Mouse (Mus musculus) spleen, adult 2 months (tissue): ENCODE results near the gene Sipa1l2. TPM values are rescaled to one million over a fixed set of nuclear protein-coding genes. Genes with fewer than 3 reads are reported as not detected.

ENCODE experiments used
- DNase-seq, 2 experiments: peaks; one replicate each; pipeline versions ENCODE4 v3.0.0 to v3.0.0-alpha.2; 2012 to 2021; ENCODE audit warnings: low spot score in 2 of 2, low read depth in 1 of 2
- H3K27ac ChIP-seq: fragments of 200-500 bp; 2 replicates; pipeline ENCODE4 v1.5.1; 2012; ENCODE audit warnings: low read length, inconsistent platforms; ENCODE audit not compliant: insufficient read depth
- H3K27me3 ChIP-seq: fragments of 200-500 bp; 2 replicates; pipeline ENCODE4 v1.6.1; 2012; ENCODE audit warnings: mild to moderate bottlenecking, moderate library complexity, low read length, inconsistent platforms; ENCODE audit not compliant: control insufficient read depth, insufficient read depth
- H3K36me3 ChIP-seq: fragments of 200-500 bp; 2 replicates; pipeline ENCODE4 v1.6.1; 2012; ENCODE audit warnings: mild to moderate bottlenecking, low read length, inconsistent platforms; ENCODE audit not compliant: control insufficient read depth, insufficient read depth
- H3K4me1 ChIP-seq: fragments of 200-500 bp; 2 replicates; pipeline ENCODE4 v1.6.1; 2011; ENCODE audit warnings: inconsistent platforms; ENCODE audit not compliant: control insufficient read depth, insufficient read depth, insufficient read length
- H3K4me3 ChIP-seq: fragments of 200-500 bp; 2 replicates; pipeline ENCODE4 v1.5.1; 2011; ENCODE audit warnings: mild to moderate bottlenecking, inconsistent platforms; ENCODE audit not compliant: insufficient read depth, insufficient read length; ENCODE audit errors: extremely low read depth
- CTCF ChIP-seq: fragments of 200-500 bp; IDR thresholded peaks from 2 replicates; pipeline ENCODE4 v1.5.1; 2011; ENCODE audit warnings: mild to moderate bottlenecking, inconsistent platforms; ENCODE audit not compliant: insufficient read depth, insufficient read length, insufficient replicate concordance; ENCODE audit errors: extremely low read depth
- POLR2A ChIP-seq: fragments of 200-500 bp; IDR thresholded peaks from 2 replicates; pipeline ENCODE4 v1.6.1; 2011; ENCODE audit warnings: low read depth, low read length, inconsistent platforms
- WGBS: fragments of 180-500 bp; shearing (Covaris S2); methylation state at CpG from one replicate; pipeline ENCODE4 v1.1.7; 2018; 5-methylcytosine and 5-hydroxymethylcytosine counted together
- polyA plus RNA-seq: library from polyadenylated mRNA; depleted of rRNA; stranded (reverse); fragments of >200 nt; gene quantifications from 2 replicates; pipeline ENCODE4 v1.2.3, GENCODE M21; 2012

Gene Sipa1l2
- polyA plus RNA-seq, 1 experiment, result 9.7 TPM

DNA sequence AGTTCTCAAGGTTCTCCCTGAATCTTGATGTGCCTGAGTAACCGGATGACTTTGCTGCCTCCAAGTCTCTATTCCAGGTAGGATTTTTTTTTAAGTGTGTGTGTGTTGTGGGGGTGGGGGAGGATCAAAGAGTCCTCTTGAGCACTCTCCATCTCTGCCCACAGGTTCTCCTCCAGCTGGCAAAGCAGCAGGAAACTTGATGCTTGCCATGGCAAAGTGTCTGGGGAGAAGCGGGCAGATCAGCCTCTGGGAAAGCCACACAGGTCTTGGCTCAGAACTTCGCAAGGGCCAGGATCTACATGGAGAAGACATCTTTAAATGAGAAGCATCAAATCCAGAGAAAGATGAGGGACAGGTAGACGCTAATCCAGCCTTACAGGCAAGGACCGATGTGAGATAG, 10.8 kb upstream of the Sipa1l2 start:
- DNase-seq, result no peak
- WGBS, result 90% methylated on average over 5 of the region's 5 CpGs
- Histone ChIP-seq H3K36me3 (no peaks in the 10 kb centered on the region), H3K4me1 (no peaks in the 10 kb centered on the region), H3K4me3 (no peak overlapping the region), H3K27me3 (no peaks in the 10 kb centered on the region), H3K27ac (no peak overlapping the region)
- no peak for TF ChIP-seq CTCF
- no peak for TF ChIP-seq POLR2A

DNA sequence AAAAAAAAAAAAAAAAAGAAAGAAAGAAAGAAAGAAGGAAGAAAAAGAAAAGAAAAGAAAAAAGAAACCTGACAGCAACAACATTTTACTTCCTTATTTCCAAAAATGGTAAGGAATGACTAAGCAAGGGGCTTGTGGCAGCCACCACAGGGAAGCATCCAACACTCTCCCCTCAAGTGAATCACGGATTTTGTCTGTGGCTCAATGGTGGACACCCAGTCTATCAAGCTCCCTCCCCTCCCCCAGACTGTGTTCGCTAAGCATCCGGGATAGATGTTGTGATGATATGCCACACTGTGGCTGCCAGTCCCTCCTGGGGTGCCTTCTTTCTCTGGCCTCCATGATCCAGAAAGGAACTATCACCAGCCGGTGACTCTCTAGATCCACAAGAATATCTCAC, 6.5 kb upstream of the Sipa1l2 start:
- no peaks in the 10 kb centered on the region for H3K36me3 ChIP-seq
- 64% methylated on average over 4 of the region's 4 CpGs for WGBS
- H3K4me1 ChIP-seq, result no peaks in the 10 kb centered on the region
- no peak overlapping the region for H3K27ac ChIP-seq
- no peaks in the 10 kb centered on the region for H3K27me3 ChIP-seq
- H3K4me3 ChIP-seq, result no peak overlapping the region
- no peak for TF ChIP-seq CTCF
- no peak for TF ChIP-seq POLR2A
- DNase-seq, result no peak

GRCm38 (mm10) chr8:125574280-125574679, 4.7 kb upstream of the Sipa1l2 start:
- H3K36me3 ChIP-seq, result no peaks in the 10 kb centered on the region
- no peak overlapping the region for H3K27ac ChIP-seq
- TF ChIP-seq CTCF (peak; percentile 37; the same call in 1 of the 2 replicates), POLR2A (no peak)
- H3K4me1 ChIP-seq, result peaks cover 5% of the 10 kb centered on the region; the same call in 1 of the 2 replicates
- DNase-seq, result no peak
- no peak overlapping the region for H3K4me3 ChIP-seq
- 22% methylated on average over 4 of the region's 4 CpGs for WGBS
- no peaks in the 10 kb centered on the region for H3K27me3 ChIP-seq

GRCm38 (mm10) chr8:125572246-125572645, 2.6 kb upstream of the Sipa1l2 start:
- H3K27me3 ChIP-seq, result no peaks in the 10 kb centered on the region
- WGBS, result 94% methylated on average over 4 of the region's 4 CpGs
- H3K4me3 ChIP-seq, result no peak overlapping the region
- peaks cover 8% of the 10 kb centered on the region; the same call in 1 of the 2 replicates for H3K4me1 ChIP-seq
- H3K36me3 ChIP-seq, result no peaks in the 10 kb centered on the region
- DNase-seq, result no peak
- no peak for TF ChIP-seq POLR2A
- TF ChIP-seq CTCF, result no peak
- H3K27ac ChIP-seq, result no peak overlapping the region

DNA sequence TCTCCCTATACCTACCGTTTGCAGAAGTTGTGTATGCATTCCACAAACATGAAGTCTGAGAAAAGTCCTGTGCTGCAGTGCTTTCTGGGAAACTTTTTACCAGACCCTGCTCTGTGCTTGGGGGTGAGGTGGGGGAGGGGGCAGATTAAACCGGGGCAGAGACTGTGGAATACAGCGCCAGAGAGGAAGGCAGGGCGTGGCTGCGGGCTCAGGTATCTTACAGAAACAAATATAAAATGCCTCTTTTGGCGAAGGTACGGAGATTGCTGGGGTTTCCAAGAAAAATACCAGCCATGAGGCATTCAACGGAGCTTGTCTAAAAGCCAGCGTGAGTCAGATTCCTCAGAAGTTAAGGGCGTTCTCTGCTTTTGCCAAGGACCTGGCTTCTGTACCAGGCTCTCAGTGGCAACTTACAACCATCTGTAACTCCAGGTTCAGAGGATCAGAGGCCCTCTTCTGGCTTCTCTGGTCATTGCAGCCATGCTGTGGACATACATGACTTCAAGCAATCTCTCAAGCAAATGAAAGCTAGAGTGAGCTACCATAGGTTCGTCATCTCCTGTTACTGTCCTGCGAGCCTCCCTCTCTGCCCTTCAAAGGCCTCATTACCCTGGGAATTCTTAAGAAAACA, 1.3 kb upstream of the Sipa1l2 start:
- DNase-seq, result no peak
- no peaks in the 10 kb centered on the region for H3K27me3 ChIP-seq

GRCm38 (mm10) chr8:125570389-125570788, 781 bp upstream of the Sipa1l2 start:
- H3K27ac ChIP-seq, result no peak overlapping the region; the same call in 1 of the 2 replicates
- H3K4me3 ChIP-seq, result peak overlapping the region; percentile 70
- H3K4me1 ChIP-seq, result peaks cover 8% of the 10 kb centered on the region; the same call in 1 of the 2 replicates
- no peaks in the 10 kb centered on the region for H3K27me3 ChIP-seq
- no peaks in the 10 kb centered on the region for H3K36me3 ChIP-seq
- no peak for DNase-seq
- TF ChIP-seq POLR2A (no peak), CTCF (no peak)
- 17% methylated on average over 13 of the region's 13 CpGs for WGBS

More for the DNA sequence above, 1.3 kb upstream of the Sipa1l2 start:
- H3K4me3 ChIP-seq, result no peak overlapping the region
- TF ChIP-seq POLR2A (no peak), CTCF (no peak)
- WGBS, result 84% methylated on average over 12 of the region's 12 CpGs
- H3K36me3 ChIP-seq, result no peaks in the 10 kb centered on the region
- peaks cover 8% of the 10 kb centered on the region; the same call in 1 of the 2 replicates for H3K4me1 ChIP-seq
- H3K27ac ChIP-seq, result no peak overlapping the region
